Mouse (Mus musculus) midbrain, embryonic 10.5 days (tissue): Measurements from ENCODE around the gene Sft2d2. TPM values are rescaled to one million over a fixed set of nuclear protein-coding genes. Genes with fewer than 3 reads are reported as not detected.

ENCODE experiments used
- DNase-seq: peaks from one replicate; pipeline ENCODE4 v3.0.0-alpha.2; 2017; ENCODE audit warnings: low spot score
- H3K27ac ChIP-seq: fragments of 300-500 bp; sonication (generic); replicated peaks from 2 replicates; pipeline ENCODE4 v1.5.1; 2016; ENCODE audit warnings: mild to moderate bottlenecking
- H3K27me3 ChIP-seq: fragments of 300-500 bp; sonication (generic); 2 replicates; pipeline ENCODE4 v1.6.1; 2016; ENCODE audit warnings: low read depth, mild to moderate bottlenecking; ENCODE audit not compliant: poor library complexity, severe bottlenecking
- H3K36me3 ChIP-seq: fragments of 300-500 bp; sonication (generic); 2 replicates; pipeline ENCODE4 v1.6.1; 2016; ENCODE audit warnings: mild to moderate bottlenecking, moderate library complexity
- H3K4me1 ChIP-seq: fragments of 300-500 bp; sonication (generic); 2 replicates; pipeline ENCODE4 v1.6.1; 2016
- H3K4me3 ChIP-seq: fragments of 300-500 bp; sonication (generic); 2 replicates; pipeline ENCODE4 v1.5.1; 2016; ENCODE audit warnings: mild to moderate bottlenecking, moderate library complexity
- H3K9me3 ChIP-seq: fragments of 300-500 bp; sonication (generic); replicated peaks from 2 replicates; pipeline ENCODE4 v1.6.1; 2016; ENCODE audit warnings: mild to moderate bottlenecking
- WGBS: fragments of 180-500 bp; shearing (Covaris S2); methylation state at CpG from one replicate; pipeline ENCODE4 v1.1.7; 2016; 5-methylcytosine and 5-hydroxymethylcytosine counted together
- polyA plus RNA-seq: library from polyadenylated mRNA; unstranded; fragments of >200 nt; fragmentation: Nextera tagmentation; extraction: Ambion mirVana; gene quantifications from 2 replicates; pipeline ENCODE4 v1.2.1, GENCODE M21; 2016

The Sft2d2 gene
- polyA plus RNA-seq = 7.6 and 7.7 TPM in 2 replicates

DNA sequence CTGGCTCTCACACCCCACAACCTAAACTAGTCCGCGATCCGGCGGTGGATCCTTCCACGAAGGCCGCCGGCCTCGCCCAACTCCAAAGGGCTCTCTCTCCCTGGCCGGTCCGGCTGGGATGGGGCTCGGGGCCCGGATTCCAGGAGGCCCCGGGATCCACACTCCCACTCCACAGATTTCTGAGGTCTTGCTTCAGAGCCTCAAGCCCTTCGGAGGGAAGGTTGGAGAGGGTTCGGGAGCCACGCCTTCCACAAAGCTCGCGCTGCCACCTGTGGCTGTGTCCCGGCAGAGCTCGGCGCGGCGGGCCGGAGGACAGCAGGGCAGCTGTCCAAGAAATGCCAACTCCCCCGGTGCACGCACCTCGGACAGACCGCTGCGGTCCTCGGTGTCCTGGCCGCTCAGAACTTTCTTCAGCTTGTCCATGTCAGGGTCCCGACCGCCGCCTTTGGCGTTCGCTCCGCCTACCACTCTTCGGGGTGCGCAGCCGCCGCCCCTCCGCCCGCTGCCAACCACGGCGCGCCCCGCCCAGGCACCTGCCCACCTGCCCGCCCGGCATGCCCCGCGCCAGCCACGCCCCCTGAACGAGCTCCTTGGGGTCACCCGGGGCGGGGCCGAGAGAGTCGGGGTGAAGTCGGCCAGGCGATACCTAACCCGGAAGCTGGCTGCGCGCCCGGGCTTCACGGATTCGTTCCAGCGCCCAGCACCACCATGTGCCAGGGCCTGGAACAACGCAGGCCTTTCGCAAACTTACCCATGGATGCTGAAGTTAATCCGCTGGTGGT is at the start of gene Sft2d2:
Gene Sft2d2 (minus strand): TSS at position 559 of the 782 bp plus-strand sequence.
- DNase-seq = peak; percentile 77
- Histone ChIP-seq H3K27me3 (peaks cover 21% of the 10 kb centered on the region), H3K36me3 (no peaks in the 10 kb centered on the region), H3K27ac (peak within 1 kb of the TSS; percentile 80), H3K9me3 (no peaks in the 10 kb centered on the region), H3K4me1 (peaks cover 21% of the 10 kb centered on the region), H3K4me3 (peak within 1 kb of the TSS; percentile 89)
- under 1% methylated on average over 59 of the region's 69 CpGs for WGBS

DNA sequence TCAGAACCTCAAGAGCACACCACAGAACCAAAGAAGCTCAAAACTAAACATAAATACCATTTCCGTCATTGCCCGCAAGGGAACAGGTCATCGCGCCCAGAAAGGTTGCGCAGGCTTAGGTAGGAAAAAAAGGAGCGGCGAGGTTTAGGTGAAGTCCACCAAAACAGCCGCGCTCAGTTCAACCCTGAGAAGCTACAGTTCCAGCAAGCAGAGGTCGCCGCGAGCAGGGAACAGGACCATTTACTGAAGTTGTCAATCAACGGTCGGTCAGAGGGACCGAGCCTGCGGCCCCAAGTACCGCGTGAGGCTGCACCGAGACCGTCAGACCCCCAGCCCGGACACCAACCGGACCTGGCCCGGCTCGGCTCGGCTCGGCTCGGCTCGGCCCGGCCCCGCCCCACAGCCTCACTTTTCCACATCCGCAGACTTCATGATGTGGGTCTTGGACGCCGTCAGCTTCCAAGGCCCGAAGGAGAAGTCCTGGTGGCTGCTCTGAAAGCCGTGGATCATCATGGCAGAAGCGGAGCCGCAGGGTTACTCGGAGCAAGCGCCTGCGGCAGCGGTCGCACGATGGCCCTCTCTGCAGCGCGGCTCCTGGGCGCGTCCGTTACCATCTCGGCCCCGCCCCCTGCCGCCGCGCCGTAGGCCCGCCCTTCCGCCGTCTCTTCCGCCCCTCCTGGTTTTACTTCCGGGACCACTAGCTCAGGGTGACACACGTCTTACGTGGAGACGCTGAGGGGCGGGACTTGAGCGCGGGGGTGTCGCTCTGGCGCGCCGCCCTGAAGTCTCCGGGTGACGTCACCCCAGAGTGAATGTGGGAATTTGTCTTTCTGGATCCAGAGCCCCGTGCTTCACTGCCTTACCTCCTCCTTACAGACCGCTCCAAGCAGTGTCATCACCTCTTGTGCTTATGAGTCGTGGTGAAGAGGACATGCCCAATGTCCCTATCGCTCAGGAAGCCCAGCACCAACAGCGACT is 42.4 kb upstream of the Sft2d2 start, which contains the start of gene Tiprl:
Gene Tiprl (minus strand): TSS at position 676 of the 978 bp plus-strand sequence.
- no peaks in the 10 kb centered on the region for H3K27me3 ChIP-seq
- peaks cover 3% of the 10 kb centered on the region; the same call in 1 of the 2 replicates for H3K36me3 ChIP-seq
- under 1% methylated on average over 76 of the region's 76 CpGs for WGBS
- H3K27ac ChIP-seq = peak within 1 kb of the TSS; percentile 91
- H3K9me3 ChIP-seq = no peaks in the 10 kb centered on the region
- DNase-seq = peak; percentile 95
- peaks cover 26% of the 10 kb centered on the region for H3K4me1 ChIP-seq
- peak within 1 kb of the TSS; percentile 85 for H3K4me3 ChIP-seq

DNA sequence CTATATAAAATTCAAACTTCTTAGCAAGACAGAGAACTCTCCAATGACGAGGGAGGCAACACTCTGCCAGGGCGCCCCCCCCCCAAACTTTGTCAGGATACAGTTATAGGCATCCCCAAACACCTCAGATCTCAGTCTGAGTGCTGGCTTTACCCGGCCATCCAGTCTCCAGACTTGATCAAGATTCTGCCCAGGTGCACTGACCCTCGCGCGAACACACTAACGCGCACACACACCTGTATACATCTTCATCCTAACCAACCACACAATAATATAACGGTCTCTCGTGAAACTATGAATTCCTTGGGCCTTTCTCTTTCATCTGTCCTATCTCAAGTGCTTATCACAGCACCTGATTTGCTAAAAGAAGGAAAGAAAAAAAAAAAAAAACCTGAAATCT is 41.6 kb upstream of the Sft2d2 start:
- H3K27ac ChIP-seq = peak overlapping the region; percentile 91
- H3K9me3 ChIP-seq = no peaks in the 10 kb centered on the region
- H3K36me3 ChIP-seq = peaks cover 3% of the 10 kb centered on the region; the same call in 1 of the 2 replicates
- peaks cover 26% of the 10 kb centered on the region for H3K4me1 ChIP-seq
- 19% methylated on average over 10 of the region's 10 CpGs for WGBS
- no peak for DNase-seq
- H3K27me3 ChIP-seq = no peaks in the 10 kb centered on the region
- H3K4me3 ChIP-seq = peak overlapping the region; percentile 85

DNA sequence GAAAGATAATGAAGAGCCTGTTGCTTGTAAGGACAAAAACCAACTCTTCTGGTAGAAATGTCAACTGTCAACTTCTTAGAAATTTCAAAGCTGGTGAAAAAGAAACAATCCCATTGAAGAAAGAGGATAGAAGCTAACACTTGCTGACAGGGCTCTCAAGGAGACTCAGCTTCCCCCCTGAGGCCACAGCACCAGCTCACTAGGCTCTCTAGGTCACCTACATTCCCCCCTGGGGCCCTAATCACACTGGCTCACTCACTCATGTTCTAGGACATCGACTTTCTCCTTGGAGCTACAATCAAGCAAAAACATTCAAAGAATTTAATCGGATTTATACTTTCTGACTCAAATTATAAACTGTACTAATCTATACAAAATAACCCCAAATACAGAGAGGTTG is 39.6 kb upstream of the Sft2d2 start:
- Histone ChIP-seq H3K4me1 (peaks cover 26% of the 10 kb centered on the region), H3K4me3 (no peak overlapping the region), H3K27ac (no peak overlapping the region), H3K9me3 (no peaks in the 10 kb centered on the region), H3K36me3 (peaks cover 3% of the 10 kb centered on the region; the same call in 1 of the 2 replicates), H3K27me3 (no peaks in the 10 kb centered on the region)
- no peak for DNase-seq
- WGBS = 83% methylated on average over 2 of the region's 2 CpGs

DNA sequence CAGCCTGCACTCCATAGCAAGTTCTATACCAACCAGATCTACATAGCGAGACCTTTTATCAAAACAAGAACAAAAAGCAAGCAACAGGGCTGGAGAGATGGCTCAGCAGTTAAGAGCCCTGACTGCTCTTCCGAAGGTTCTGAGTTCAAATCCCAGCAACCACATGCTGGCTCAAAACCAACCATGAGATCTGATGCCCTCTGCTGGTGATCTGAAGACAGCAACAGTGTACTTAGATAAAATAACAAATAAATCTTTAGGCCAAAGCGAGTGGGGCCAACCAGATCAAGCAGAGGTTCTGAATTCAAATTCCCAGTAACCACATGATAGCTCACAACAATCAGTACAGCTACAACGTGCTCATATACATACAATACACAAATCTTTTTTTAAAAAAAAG is 36.5 kb upstream of the Sft2d2 start:
- no peaks in the 10 kb centered on the region for H3K27me3 ChIP-seq
- peaks cover 18% of the 10 kb centered on the region for H3K36me3 ChIP-seq
- DNase-seq = no peak
- H3K9me3 ChIP-seq = no peaks in the 10 kb centered on the region
- no peak overlapping the region for H3K27ac ChIP-seq
- no peak overlapping the region for H3K4me3 ChIP-seq
- WGBS = 91% methylated on average over 4 of the region's 4 CpGs
- peaks cover 13% of the 10 kb centered on the region for H3K4me1 ChIP-seq

DNA sequence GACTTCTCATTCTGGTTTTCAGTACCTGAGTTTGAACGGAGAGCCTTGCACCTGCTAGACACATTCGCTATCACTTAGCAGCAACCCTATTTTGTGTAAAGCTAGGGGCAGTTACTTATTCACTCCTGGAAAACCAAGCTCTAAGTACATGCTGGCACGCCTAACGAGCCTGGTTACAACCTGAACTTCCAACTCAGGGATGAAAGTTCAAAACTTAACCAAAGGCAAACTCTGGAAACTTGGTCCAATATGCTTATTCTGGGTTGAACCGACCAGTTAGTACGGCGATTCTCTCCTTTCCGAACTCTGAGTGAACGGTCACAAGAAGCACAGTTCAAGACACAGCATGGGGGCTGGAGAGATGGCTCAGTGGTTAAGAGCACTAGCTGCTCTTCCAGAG is 35.3 kb upstream of the Sft2d2 start:
- WGBS = 96% methylated on average over 9 of the region's 9 CpGs
- no peaks in the 10 kb centered on the region for H3K9me3 ChIP-seq
- H3K4me3 ChIP-seq = no peak overlapping the region
- H3K4me1 ChIP-seq = 0 out of 2 replicates have a peak, but pooled peaks cover 6% of the 10 kb centered on the region
- H3K27ac ChIP-seq = no peak overlapping the region
- H3K27me3 ChIP-seq = no peaks in the 10 kb centered on the region
- no peak for DNase-seq
- H3K36me3 ChIP-seq = peaks cover 29% of the 10 kb centered on the region

DNA sequence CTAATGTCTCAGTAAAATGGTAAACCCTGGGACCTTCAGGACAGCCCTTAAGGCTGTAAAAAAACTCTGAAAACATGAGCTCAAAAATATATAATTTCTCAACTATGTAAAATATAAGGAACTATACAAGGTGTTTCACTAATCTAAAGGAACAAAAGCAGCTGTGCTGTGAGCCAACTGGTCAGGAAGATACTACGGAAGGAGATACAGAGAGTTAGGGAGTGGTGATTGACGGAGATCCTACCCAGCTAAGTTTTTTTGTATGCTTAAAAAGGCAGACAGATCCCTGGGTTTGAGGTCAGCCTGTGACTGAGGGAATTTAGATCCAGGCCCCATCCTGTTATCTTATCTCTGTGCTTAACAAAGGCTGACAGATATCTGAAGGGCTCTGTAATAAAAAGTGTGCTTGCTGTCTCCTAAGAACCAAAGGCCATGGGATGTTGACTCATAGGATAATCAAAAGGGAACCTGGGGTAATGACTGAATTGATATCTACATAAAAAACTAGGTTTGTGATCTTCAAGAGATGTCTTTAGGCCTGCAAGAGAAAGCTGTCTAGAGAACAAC is 22.9 kb upstream of the Sft2d2 start:
- Histone ChIP-seq H3K4me3 (no peak overlapping the region), H3K27ac (no peak overlapping the region), H3K36me3 (peaks cover 82% of the 10 kb centered on the region), H3K27me3 (no peaks in the 10 kb centered on the region), H3K9me3 (no peaks in the 10 kb centered on the region), H3K4me1 (no peaks in the 10 kb centered on the region)
- 94% methylated on average over 2 of the region's 2 CpGs for WGBS
- DNase-seq = no peak

DNA sequence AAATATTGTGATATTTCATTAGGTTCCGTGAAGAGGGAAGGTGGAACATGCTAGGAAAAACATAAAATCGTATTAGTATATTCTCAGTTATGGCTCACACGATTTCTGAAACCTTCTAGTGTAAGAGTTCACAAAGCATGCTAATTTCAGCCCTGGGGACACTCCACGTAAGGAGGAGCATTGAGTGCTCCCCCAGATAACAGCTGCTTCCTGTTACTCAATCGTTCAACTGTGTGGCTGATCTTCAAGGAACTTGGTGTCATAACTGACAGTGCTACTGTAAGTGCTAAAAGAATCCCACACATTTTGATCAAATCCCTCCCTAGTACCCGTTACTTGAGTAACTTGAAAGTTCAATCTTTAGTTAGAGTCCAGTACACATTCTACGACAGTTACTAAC is 21.6 kb upstream of the Sft2d2 start:
- Histone ChIP-seq H3K9me3 (no peaks in the 10 kb centered on the region), H3K36me3 (peaks cover 69% of the 10 kb centered on the region), H3K4me3 (no peak overlapping the region), H3K27me3 (no peaks in the 10 kb centered on the region), H3K4me1 (no peaks in the 10 kb centered on the region), H3K27ac (no peak overlapping the region)
- WGBS = 94% methylated on average over 7 of the region's 7 CpGs
- DNase-seq = no peak

DNA sequence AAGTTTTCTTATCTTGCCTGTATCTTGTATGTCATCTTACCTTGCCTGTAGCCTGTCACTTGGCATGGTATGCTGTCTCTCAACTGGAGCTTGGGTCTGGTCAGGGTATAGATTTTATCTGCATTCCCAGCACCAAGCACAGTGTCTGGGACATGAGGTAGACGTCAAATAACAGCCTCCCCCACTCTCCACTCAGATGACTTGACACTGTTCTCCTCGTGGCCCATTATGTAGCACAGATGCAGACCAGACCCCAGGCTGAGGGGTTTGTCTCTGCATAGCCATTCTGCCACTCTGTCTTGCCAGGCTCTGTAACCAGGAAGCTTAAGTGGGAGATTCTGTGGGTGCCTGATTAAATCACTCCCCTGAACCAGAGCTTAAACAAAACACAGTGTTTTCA is 11.4 kb upstream of the Sft2d2 start:
- H3K9me3 ChIP-seq = no peaks in the 10 kb centered on the region
- H3K27me3 ChIP-seq = no peaks in the 10 kb centered on the region
- no peaks in the 10 kb centered on the region for H3K4me1 ChIP-seq
- DNase-seq = no peak
- H3K4me3 ChIP-seq = no peak overlapping the region
- whole genome bisulfite sequencing = 50% methylated on average over 2 of the region's 2 CpGs
- no peaks in the 10 kb centered on the region for H3K36me3 ChIP-seq
- H3K27ac ChIP-seq = no peak overlapping the region

DNA sequence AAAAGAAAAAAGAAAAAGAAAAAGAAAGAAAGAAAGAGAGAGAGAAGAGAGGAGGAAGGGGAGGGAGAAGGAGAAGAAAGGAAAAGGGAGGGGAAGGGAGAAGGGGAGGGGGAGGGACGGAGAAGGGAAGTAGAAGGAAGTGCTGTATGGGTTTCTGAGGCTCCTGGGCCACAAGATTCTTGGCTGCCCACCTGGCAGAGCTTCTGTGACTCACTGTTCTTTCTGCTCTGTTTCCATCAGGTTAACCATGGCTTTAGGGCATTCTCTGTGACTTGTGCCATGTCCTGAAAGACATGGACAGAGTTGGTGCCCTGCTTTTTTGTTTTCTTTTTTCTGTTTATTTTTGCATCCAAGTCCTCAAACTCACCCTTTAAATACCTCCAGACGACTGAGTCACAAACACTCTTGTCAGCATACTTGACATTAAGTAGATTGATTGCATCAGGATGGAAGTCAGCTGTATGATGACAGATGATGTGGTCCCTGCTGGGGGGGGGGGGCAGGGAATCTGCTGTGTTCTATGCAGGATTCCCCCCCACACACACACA is 9.3 kb upstream of the Sft2d2 start:
- Histone ChIP-seq H3K27me3 (no peaks in the 10 kb centered on the region), H3K4me3 (no peak overlapping the region), H3K9me3 (no peaks in the 10 kb centered on the region), H3K27ac (no peak overlapping the region), H3K36me3 (no peaks in the 10 kb centered on the region), H3K4me1 (no peaks in the 10 kb centered on the region)
- 49% methylated on average over 2 of the region's 2 CpGs for WGBS
- DNase-seq = no peak

DNA sequence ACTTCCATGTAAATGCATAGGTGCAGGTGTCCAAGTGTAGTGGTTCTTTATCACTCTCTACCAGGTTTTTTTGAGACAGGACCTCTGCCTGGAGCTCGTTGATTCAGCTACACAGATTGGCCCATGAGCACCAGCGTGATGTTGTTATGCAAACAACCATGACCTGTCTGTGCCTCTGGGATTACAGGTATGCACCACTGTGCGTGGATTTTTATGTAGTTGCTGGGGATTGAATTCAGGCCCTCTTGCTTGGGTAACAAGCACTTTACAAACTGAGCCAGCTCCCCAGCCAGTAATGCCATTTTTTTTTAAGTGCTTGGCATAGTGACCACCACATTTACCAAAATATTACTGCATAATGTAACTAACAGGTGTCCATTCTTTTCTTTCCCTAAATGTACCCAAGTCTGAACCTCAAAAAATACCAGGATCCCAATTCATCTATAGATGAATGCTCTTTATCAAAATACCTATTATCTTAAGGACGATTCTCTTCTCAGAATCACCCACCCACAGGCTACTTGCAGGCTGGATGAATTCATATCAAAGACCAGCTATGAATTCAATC is 7.3 kb upstream of the Sft2d2 start:
- H3K4me1 ChIP-seq = no peaks in the 10 kb centered on the region
- H3K27me3 ChIP-seq = no peaks in the 10 kb centered on the region
- no peak for DNase-seq
- no peak overlapping the region for H3K4me3 ChIP-seq
- no peaks in the 10 kb centered on the region for H3K36me3 ChIP-seq
- H3K27ac ChIP-seq = no peak overlapping the region
- no peaks in the 10 kb centered on the region for H3K9me3 ChIP-seq
- 91% methylated on average over 4 of the region's 4 CpGs for WGBS

DNA sequence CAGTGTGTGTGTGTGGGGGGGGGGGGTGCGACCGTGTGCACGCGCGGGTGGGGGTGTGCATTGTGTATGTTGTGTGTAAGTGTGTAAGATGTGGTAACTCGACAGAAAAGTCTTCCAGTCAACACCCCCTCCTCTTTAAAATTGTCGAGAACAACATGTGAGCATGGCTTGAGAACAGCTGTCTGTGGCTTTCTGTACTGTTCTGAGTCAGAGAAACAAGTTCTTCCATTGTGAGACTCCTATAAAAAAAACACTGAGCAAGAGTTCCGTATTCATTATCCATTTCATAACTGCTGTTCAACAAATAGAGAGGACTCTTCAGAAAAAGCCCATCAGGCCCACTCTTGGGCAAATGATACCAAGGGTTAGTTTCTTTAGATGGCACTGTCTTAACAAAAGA is 6.5 kb upstream of the Sft2d2 start:
- DNase-seq = no peak
- H3K4me3 ChIP-seq = no peak overlapping the region
- 88% methylated on average over 8 of the region's 8 CpGs for WGBS

More for the DNA sequence above, 6.5 kb upstream of the Sft2d2 start:
- no peak overlapping the region for H3K27ac ChIP-seq
- H3K4me1 ChIP-seq = no peaks in the 10 kb centered on the region
- no peaks in the 10 kb centered on the region for H3K27me3 ChIP-seq
- no peaks in the 10 kb centered on the region for H3K36me3 ChIP-seq
- no peaks in the 10 kb centered on the region for H3K9me3 ChIP-seq
